Mouse (Mus musculus) pancreas, adult 10 weeks (tissue): Measurements from ENCODE around the gene Polr3h. TPM values are rescaled to one million over a fixed set of nuclear protein-coding genes. Genes with fewer than 3 reads are reported as not detected.

Source experiments
- polyA plus RNA-seq: library from polyadenylated mRNA; stranded (reverse); fragments of 350-450 nt; fragmentation: Illumina TruSeq; extraction: RNeasy Lipid Tissue Mini Kit (QIAGEN cat#74804); gene quantifications from one replicate; pipeline ENCODE4 v1.2.3, GENCODE M21; 2015; ENCODE audit warnings: low read depth, low replicate concordance; ENCODE audit not compliant: insufficient read depth

Gene Polr3h
- 4.1 TPM for polyA plus RNA-seq

DNA sequence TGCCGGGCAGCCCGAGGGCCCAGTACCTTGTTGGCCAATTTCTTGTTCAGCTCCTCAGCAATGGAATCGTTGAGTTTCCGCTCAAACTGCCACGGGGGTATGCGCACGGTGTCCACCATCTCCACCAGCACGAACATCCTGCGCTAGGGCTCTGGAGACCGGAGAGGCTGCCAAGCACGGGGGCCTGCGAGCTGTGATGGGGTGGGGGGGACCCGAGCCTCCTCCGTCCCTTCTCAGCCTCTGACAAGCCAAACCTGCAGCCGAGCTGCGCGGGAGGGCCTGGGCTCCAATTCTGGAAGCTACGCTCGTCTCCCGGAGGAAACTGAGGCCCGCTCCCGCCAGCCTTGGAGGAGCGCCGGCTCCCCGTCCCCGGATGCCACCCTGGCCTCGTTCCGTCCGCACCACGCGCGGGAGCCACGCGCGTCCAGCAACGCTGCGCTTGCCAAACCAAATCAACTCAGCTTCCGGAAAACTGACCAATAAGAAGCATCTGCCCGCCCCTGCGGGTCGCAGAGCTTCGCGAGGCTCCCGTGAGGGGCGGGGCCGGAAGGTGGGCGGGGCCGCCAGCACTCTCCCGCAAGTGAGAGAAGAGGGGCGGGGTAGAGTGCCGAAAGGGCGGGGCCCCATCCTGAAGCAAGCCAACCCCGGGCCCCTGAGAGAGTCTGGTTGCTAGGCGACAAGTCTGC is at the start of gene Polr3h:
Gene Polr3h, minus strand, starts transcription at position 481 of the 686 bp plus-strand sequence.

DNA sequence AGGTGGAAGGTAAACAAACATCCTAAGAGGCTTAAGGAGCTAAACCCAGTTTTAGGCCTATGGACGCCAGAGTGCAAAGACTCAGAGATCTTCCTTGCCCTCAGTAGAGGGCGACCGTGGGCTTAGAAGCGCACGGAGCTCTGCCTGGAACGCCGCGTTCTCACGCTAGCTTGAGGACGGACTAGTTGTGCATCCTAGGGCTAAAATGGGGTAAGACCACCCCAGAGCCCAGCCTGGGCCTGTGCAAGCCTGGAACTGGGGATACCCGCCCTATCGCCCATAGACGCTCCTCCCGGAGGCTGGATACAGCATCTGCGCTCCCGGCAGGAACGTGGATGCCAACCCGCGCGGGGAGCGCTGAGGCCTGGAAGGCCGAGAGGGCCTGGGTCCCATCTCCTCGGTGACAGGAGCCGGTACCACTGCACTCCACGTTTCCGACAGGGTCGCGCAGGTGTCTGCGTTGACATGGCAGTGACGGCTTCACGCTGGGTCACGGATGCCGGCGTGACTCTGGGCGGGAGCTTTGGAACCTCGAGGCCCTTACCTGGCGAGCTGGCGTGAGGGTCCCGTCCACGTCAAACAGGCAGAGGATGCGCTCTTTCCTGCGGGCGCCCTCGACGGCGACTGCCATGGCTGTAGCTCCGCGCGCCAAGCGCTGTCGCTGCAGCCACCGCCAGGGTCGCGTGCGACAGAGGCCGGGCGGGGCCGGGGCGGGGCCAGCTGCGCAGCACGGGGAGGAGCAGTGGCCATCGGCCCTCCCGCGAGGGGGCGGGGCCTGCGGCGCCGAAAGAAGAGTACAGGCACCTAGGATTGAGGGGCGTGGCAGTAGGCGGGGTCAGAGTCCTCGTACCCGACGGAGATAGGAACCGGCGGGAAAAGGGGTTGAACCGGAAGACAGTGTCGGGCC is 34.4 kb upstream of the Polr3h start, which contains the start of gene Pmm1:
Gene Pmm1, minus strand, starts transcription at position 760 of the 907 bp plus-strand sequence.

GRCm38 (mm10) chr15:81936679-81937078 is 10.6 kb upstream of the Polr3h start, which contains the start of gene Csdc2:
TSS of gene Csdc2 (plus strand) at chr15:81936759.

DNA sequence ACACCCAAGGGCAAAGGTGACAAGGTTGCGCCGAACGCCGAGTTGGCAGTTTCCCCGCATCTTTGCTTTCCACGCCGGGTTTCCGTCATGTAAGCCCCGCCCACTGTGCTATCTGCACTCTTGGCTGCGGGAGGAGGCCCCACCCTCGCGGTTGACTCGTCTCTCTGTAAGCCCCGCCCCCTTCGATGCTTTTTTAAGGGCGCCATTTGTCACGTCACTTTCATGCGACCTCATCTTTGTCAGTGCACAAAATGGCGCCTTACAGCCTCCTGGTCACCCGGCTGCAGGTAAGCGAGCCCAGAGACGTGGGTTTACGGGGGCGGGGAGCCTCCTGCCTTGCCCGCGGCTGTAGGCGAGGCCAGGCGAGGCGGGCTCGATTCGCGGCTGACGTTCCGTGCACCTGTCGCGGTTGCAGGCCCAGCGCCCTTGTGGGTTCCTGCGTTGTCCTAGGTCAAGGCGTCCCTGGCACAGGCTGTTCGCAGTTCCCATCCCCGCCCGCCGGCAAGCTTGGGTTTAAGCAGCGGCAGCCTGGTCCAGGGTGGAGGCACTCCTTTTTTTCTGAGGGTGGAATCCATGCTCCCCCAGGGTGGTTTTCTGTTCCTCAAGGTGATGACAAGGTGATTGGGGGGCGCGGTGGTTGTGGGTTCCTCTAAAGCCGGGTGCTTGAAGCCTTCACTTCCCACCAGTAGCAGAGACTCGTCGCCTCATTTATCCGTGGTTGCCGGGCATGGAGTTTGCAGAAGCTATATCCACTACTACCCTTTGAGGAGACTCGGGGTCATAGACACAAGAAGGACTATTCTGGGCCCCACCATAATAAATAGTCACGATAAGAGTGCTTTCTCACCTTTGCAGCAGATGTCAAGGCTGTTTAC is 53.5 kb downstream of the Polr3h start, which contains the start of gene Aco2:
Gene Aco2, plus strand, starts transcription at position 48 of the 875 bp plus-strand sequence.

DNA sequence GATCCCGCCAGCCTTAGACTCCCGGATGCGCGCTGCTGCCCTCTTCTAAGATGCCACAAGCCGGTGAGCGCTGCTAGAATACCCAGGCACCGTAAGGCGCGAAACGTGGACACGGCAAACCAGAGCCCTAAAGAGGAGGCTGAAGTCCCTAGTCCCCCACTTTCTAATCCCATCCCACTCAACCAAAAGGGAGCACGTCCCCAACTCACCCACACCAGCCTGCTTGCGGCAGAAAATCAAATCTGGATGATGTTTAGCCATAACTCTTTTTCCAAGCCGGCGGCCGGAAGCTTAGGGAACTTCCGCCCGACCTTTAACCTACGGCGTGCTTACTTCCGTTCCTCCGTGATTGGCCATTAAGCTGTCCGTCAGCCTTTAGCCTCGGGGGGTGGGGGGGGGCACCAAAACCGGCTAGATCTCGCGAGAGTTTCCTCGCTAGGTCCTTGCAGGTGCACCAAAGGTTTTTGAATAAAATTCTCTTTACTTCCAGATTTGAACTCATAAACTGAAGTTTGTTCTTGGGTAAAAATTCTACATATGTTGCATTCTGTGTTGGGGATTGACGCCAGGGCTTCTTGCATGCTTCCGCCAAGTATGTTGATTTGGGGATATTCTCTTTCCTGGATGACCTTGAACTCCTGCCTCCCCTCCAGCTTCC is 54.3 kb downstream of the Polr3h start, which contains the start of gene Phf5a:
Gene Phf5a, minus strand, starts transcription at position 308 of the 658 bp plus-strand sequence.

GRCm38 (mm10) chr15:81858517-81859329 is 67.3 kb downstream of the Polr3h start, which contains the start of gene Tob2:
TSS of gene Tob2 (minus strand) at chr15:81858796.

Other genes with a start within 250 kb of the Polr3h start
- gene Chadl, start 229.0 kb downstream of the Polr3h start, polyA plus RNA-seq = 1.5 TPM
- 7.7 TPM for gene Zc3h7b, start 181.2 kb downstream of the Polr3h start, polyA plus RNA-seq
- gene Rangap1, start 180.7 kb downstream of the Polr3h start, polyA plus RNA-seq = 7.8 TPM
- gene Tef, start 123.8 kb downstream of the Polr3h start, polyA plus RNA-seq = 14.2 TPM
- gene Tob2, start 67.4 kb downstream of the Polr3h start, polyA plus RNA-seq = 5.4 TPM
- 11.9 TPM for gene Phf5a, start 54.3 kb downstream of the Polr3h start, polyA plus RNA-seq
- gene Aco2, start 53.9 kb downstream of the Polr3h start, polyA plus RNA-seq = 36.1 TPM
- gene Csdc2, start 10.5 kb upstream of the Polr3h start, polyA plus RNA-seq = 0.96 TPM
- gene Pmm1, start 34.7 kb upstream of the Polr3h start, polyA plus RNA-seq = 5.2 TPM
- not detected for gene 1700029P11Rik, start 54.3 kb upstream of the Polr3h start, polyA plus RNA-seq
- 14.2 TPM for gene Xrcc6, start 61.6 kb upstream of the Polr3h start, polyA plus RNA-seq
- 13.3 TPM for gene Desi1, start 107.6 kb upstream of the Polr3h start, polyA plus RNA-seq
- 15.2 TPM for gene Snu13, start 121.4 kb upstream of the Polr3h start, polyA plus RNA-seq
- gene 4930407I10Rik, start 132.9 kb upstream of the Polr3h start, polyA plus RNA-seq = not detected
- gene Mei1, start 143.8 kb upstream of the Polr3h start, polyA plus RNA-seq = not detected
- gene Ccdc134, start 201.7 kb upstream of the Polr3h start, polyA plus RNA-seq = 9.6 TPM
- 12.1 TPM for gene Srebf2, start 220.9 kb upstream of the Polr3h start, polyA plus RNA-seq